Mouse (Mus musculus) testis, adult 2 months (tissue): ENCODE data around the gene Acvr2b. TPM values are rescaled to one million over a fixed set of nuclear protein-coding genes. Genes with fewer than 3 reads are reported as not detected.
"Not testable (repeated sequence)": the region's sequence is repeated elsewhere in the genome, so short reads cannot be mapped to it uniquely, and the experiment has no call there.

Source experiments
- H3K27ac ChIP-seq: fragments of 200-500 bp; 2 replicates; pipeline ENCODE4 v1.5.1; 2012; ENCODE audit warnings: low read depth, low read length; ENCODE audit not compliant: control insufficient read depth, insufficient read depth
- H3K27me3 ChIP-seq: fragments of 200-500 bp; 2 replicates; pipeline ENCODE4 v1.6.1; 2012; ENCODE audit warnings: mild to moderate bottlenecking, low read length, moderate library complexity; ENCODE audit not compliant: control insufficient read depth, insufficient read depth
- H3K36me3 ChIP-seq: fragments of 200-500 bp; 2 replicates; pipeline ENCODE4 v1.6.1; 2012; ENCODE audit warnings: mild to moderate bottlenecking, low read length; ENCODE audit not compliant: control insufficient read depth, insufficient read depth
- H3K4me1 ChIP-seq: fragments of 200-500 bp; 2 replicates; pipeline ENCODE4 v1.6.1; 2012; ENCODE audit warnings: low read length; ENCODE audit not compliant: control insufficient read depth, insufficient read depth
- H3K4me3 ChIP-seq: fragments of 200-500 bp; 2 replicates; pipeline ENCODE4 v1.5.1; 2012; ENCODE audit warnings: low read depth, mild to moderate bottlenecking, low read length, moderate library complexity, mixed read lengths; ENCODE audit not compliant: control insufficient read depth
- CTCF ChIP-seq: fragments of 200-500 bp; IDR thresholded peaks from 2 replicates; pipeline ENCODE4 v1.5.1; 2012; ENCODE audit warnings: low read depth, mild to moderate bottlenecking, inconsistent platforms, low read length, moderate library complexity; ENCODE audit not compliant: control insufficient read depth, insufficient read depth, insufficient replicate concordance
- POLR2A ChIP-seq: fragments of 200-500 bp; IDR thresholded peaks from 2 replicates; pipeline ENCODE4 v1.6.1; 2012; ENCODE audit warnings: low read depth, mild to moderate bottlenecking, inconsistent platforms, low read length, moderate library complexity; ENCODE audit not compliant: control insufficient read depth
- polyA plus RNA-seq: library from polyadenylated mRNA; depleted of rRNA; stranded (reverse); fragments of >200 nt; gene quantifications from 2 replicates; pipeline ENCODE4 v1.2.3, GENCODE M21; 2012

The Acvr2b gene
- polyA plus RNA-seq, 1 experiment: 2.3 TPM

- H3K4me1 ChIP-seq: no peaks in the 10 kb centered on the region
- H3K27ac ChIP-seq: no peak within 1 kb of the TSS
- TF ChIP-seq CTCF (no peak), POLR2A (no peak)
- H3K36me3 ChIP-seq: no peaks in the 10 kb centered on the region
- no peak within 1 kb of the TSS for H3K4me3 ChIP-seq
- H3K27me3 ChIP-seq: no peaks in the 10 kb centered on the region
Measured at GRCm38 (mm10) chr9:119365284-119365683, 36.6 kb upstream of the Acvr2b start, which contains the start of gene Slc22a14. TSS of gene Slc22a14 (minus strand) at chr9:119365553.

DNA sequence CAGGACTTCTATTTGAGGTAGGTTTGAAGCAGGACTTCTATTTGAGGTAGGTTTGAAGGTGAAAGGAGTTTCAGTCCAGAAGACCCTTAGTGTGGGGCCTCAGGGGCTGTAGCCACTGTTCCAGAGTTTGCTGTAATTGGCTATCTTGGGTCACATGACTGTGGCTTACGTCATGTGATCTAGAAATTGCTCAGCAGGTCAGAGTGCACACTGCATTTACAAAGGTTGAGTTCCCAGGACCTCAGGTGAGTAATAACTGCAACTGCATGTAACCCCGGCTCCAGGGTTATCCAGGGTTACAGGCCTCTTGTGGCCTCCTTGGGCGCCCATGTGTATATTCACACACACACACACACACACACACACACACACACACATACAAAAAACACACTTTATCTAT is 33.6 kb upstream of the Acvr2b start:
- H3K4me1 ChIP-seq: no peaks in the 10 kb centered on the region
- no peaks in the 10 kb centered on the region for H3K36me3 ChIP-seq
- H3K27ac ChIP-seq: no peak overlapping the region
- TF ChIP-seq POLR2A: no peak
- TF ChIP-seq CTCF: no peak
- no peaks in the 10 kb centered on the region for H3K27me3 ChIP-seq
- H3K4me3 ChIP-seq: no peak overlapping the region

- not testable (repeated sequence) for H3K27me3 ChIP-seq, H3K36me3 ChIP-seq, H3K4me3 ChIP-seq, H3K27ac ChIP-seq, H3K4me1 ChIP-seq
Measured at GRCm38 (mm10) chr9:119370770-119371169, 31.1 kb upstream of the Acvr2b start.

GRCm38 (mm10) chr9:119371251-119371650 is 30.7 kb upstream of the Acvr2b start:
- no peak for TF ChIP-seq CTCF
- TF ChIP-seq POLR2A: no peak
- Histone ChIP-seq H3K4me1 (no peaks in the 10 kb centered on the region), H3K27ac (no peak overlapping the region), H3K36me3 (no peaks in the 10 kb centered on the region), H3K27me3 (no peaks in the 10 kb centered on the region), H3K4me3 (no peak overlapping the region)

DNA sequence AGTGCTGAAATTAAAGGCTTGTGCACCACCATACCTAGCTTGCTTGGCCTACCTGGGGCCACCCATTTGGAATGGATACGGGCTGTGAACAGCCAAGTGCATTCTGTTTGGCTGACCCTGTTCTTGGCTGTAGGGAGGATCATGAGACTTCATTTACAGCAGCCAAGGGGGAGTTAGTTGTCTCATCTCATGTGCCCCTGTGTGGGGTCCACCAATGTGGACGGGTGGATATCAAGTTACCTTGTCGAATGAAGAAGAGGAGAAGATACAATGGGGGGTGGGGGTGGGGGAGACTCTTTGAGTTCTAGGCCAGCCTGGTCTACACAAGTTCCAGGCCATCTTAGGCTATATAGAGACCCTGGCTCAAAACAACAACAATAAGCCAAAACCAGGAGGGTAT is 26.9 kb upstream of the Acvr2b start:
- Histone ChIP-seq H3K4me3 (no peak overlapping the region), H3K36me3 (no peaks in the 10 kb centered on the region), H3K4me1 (no peaks in the 10 kb centered on the region), H3K27ac (no peak overlapping the region), H3K27me3 (no peaks in the 10 kb centered on the region)
- TF ChIP-seq POLR2A (no peak), CTCF (no peak)

- Histone ChIP-seq H3K4me1 (no peaks in the 10 kb centered on the region), H3K27me3 (no peaks in the 10 kb centered on the region), H3K27ac (no peak overlapping the region), H3K4me3 (no peak overlapping the region), H3K36me3 (no peaks in the 10 kb centered on the region)
- TF ChIP-seq CTCF (no peak), POLR2A (no peak)
Measured at GRCm38 (mm10) chr9:119375556-119375955, 26.4 kb upstream of the Acvr2b start.

- Histone ChIP-seq H3K27me3 (no peaks in the 10 kb centered on the region), H3K4me1 (no peaks in the 10 kb centered on the region), H3K4me3 (no peak overlapping the region), H3K27ac (no peak overlapping the region), H3K36me3 (no peaks in the 10 kb centered on the region)
- TF ChIP-seq CTCF (no peak), POLR2A (no peak)
Measured at GRCm38 (mm10) chr9:119378231-119378630, 23.7 kb upstream of the Acvr2b start.

DNA sequence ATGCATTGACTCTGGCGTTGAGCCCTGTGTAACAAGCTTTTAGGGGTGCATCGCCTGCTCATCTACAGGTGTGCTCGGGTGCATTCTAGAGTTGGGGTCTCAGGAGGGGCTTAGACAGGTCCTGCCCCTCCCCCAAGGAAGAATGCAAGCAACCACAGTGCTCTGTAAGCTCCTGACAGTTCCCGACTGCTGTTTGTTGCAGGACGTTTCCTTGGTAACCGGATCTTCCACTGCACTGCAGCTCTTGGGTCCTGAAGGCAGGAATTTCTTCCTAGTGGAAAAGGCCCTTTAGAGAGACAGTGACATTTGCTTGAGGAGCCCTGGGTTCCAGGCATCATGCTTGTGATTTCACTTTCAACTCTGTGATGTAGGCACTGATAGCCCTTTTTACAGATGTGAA is 19.3 kb upstream of the Acvr2b start:
- no peaks in the 10 kb centered on the region for H3K36me3 ChIP-seq

More for the DNA sequence above, 19.3 kb upstream of the Acvr2b start:
- TF ChIP-seq CTCF: no peak
- no peak for TF ChIP-seq POLR2A
- no peak overlapping the region for H3K27ac ChIP-seq
- no peak overlapping the region for H3K4me3 ChIP-seq
- no peaks in the 10 kb centered on the region for H3K4me1 ChIP-seq
- no peaks in the 10 kb centered on the region for H3K27me3 ChIP-seq
